Mouse (Mus musculus) forebrain, postnatal 0 days (tissue): ENCODE data around the gene Stxbp3. TPM values are rescaled to one million over a fixed set of nuclear protein-coding genes. Genes with fewer than 3 reads are reported as not detected.

Source experiments
- ATAC-seq: fragments of 200-750 bp; cut with Nextera tagmentation; 2 replicates; pipeline ENCODE4 v1.8.0; 2017; ENCODE audit warnings: mild to moderate bottlenecking, moderate library complexity
- DNase-seq: peaks from one replicate; pipeline ENCODE4 v3.0.0-alpha.2; 2015
- H3K27ac ChIP-seq: fragments of 300-500 bp; sonication (generic); 2 replicates; pipeline ENCODE4 v1.5.1; 2014; ENCODE audit warnings: low read depth, mild to moderate bottlenecking, antibody characterized with exemption, low read length, moderate library complexity, mixed read lengths
- H3K27me3 ChIP-seq: fragments of 300-500 bp; sonication (generic); 2 replicates; pipeline ENCODE4 v1.6.1; 2014; ENCODE audit warnings: mild to moderate bottlenecking, low read length, mixed read lengths; ENCODE audit not compliant: insufficient read depth
- H3K36me3 ChIP-seq: fragments of 300-500 bp; sonication (generic); 2 replicates; pipeline ENCODE4 v1.6.1; 2014; ENCODE audit warnings: mild to moderate bottlenecking, moderate library complexity; ENCODE audit not compliant: insufficient read depth
- H3K4me1 ChIP-seq: fragments of 300-500 bp; sonication (generic); 2 replicates; pipeline ENCODE4 v1.6.1; 2014; ENCODE audit warnings: antibody characterized with exemption; ENCODE audit not compliant: insufficient read depth
- H3K4me2 ChIP-seq: fragments of 300-500 bp; sonication (generic); 2 replicates; pipeline ENCODE4 v1.6.1; 2014; ENCODE audit warnings: low read depth, mild to moderate bottlenecking, moderate library complexity
- H3K4me3 ChIP-seq: fragments of 300-500 bp; sonication (generic); 2 replicates; pipeline ENCODE4 v1.5.1; 2014; ENCODE audit warnings: low read depth, low read length, mixed read lengths
- H3K9ac ChIP-seq: fragments of 300-500 bp; sonication (generic); 2 replicates; pipeline ENCODE4 v1.6.1; 2014; ENCODE audit warnings: mild to moderate bottlenecking
- H3K9me3 ChIP-seq: fragments of 300-500 bp; sonication (generic); 2 replicates; pipeline ENCODE4 v1.6.1; 2016; ENCODE audit warnings: low read length
- CTCF ChIP-seq: sonication (generic); IDR thresholded peaks from 2 replicates; pipeline ENCODE4 v1.5.1; 2016; ENCODE audit warnings: antibody characterized with exemption, control low read depth, low read depth
- WGBS: fragments of 180-500 bp; shearing (Covaris S2); extraction: QIAGEN DNeasy Blood & Tissue Kit; methylation state at CpG from one replicate; pipeline ENCODE4 v1.1.7; 2014; 5-methylcytosine and 5-hydroxymethylcytosine counted together
- polyA plus RNA-seq: library from polyadenylated mRNA; unstranded; fragments of >200 nt; fragmentation: Nextera tagmentation; extraction: Ambion mirVana; gene quantifications from 2 replicates; pipeline ENCODE4 v1.2.1, GENCODE M21; 2015
- total RNA-seq: library from RNA; depleted of rRNA; stranded (reverse); fragments of >200 nt; gene quantifications from 2 replicates; pipeline ENCODE4 v1.2.3, GENCODE M21; 2014; rRNA removed

The Stxbp3 gene
- total and polyA plus RNA-seq, 2 experiments from 2014 or later = 9.7 to 11.2 TPM

GRCm38 (mm10) chr3:108754541-108754940, 85.8 kb downstream of the Stxbp3 start:
- DNase-seq (no peak), ATAC-seq (no peak)
- no peaks in the 10 kb centered on the region for H3K27me3 ChIP-seq
- no peak overlapping the region for H3K9ac ChIP-seq
- 90% methylated on average over 1 of the region's 1 CpGs for WGBS
- H3K4me2 ChIP-seq = no peak overlapping the region
- H3K9me3 ChIP-seq = no peaks in the 10 kb centered on the region
- H3K27ac ChIP-seq = no peak overlapping the region
- no peak for TF ChIP-seq CTCF
- no peak overlapping the region for H3K4me3 ChIP-seq
- no peaks in the 10 kb centered on the region for H3K4me1 ChIP-seq
- H3K36me3 ChIP-seq = no peaks in the 10 kb centered on the region

- no peak overlapping the region for H3K9ac ChIP-seq
- H3K27ac ChIP-seq = no peak overlapping the region
- DNase-seq = no peak
- no peak overlapping the region for H3K4me2 ChIP-seq
- TF ChIP-seq CTCF = no peak
- H3K4me3 ChIP-seq = no peak overlapping the region
- no peaks in the 10 kb centered on the region for H3K36me3 ChIP-seq
- no peak for ATAC-seq
- H3K27me3 ChIP-seq = no peaks in the 10 kb centered on the region
- H3K4me1 ChIP-seq = no peaks in the 10 kb centered on the region
- 90% methylated on average over 6 of the region's 6 CpGs for WGBS
- no peaks in the 10 kb centered on the region for H3K9me3 ChIP-seq
Measured at GRCm38 (mm10) chr3:108751691-108752090, 88.6 kb downstream of the Stxbp3 start.

DNA sequence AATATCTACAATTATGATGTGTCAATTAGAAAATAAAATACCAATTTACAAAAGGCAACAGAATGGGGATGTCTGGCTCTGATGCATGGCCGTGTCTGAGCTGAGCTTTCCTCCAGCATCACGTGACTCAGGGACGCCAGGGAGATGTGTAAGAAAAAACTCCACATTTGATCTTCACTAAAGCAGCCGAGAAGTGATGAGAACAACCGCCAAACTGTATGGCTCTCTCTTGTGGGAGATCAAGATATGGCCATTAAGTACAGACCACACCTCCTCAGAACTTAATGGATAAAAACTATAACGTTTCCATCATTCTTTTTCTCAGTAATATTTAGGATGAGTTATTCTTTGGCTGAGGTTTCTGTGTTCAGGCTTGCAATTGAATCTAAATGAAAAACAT, 89.3 kb downstream of the Stxbp3 start:
- ATAC-seq (no peak), DNase-seq (no peak)
- 73% methylated on average over 6 of the region's 6 CpGs for WGBS
- no peak for TF ChIP-seq CTCF
- Histone ChIP-seq H3K9ac (no peak overlapping the region), H3K4me1 (no peaks in the 10 kb centered on the region), H3K4me3 (no peak overlapping the region), H3K27me3 (no peaks in the 10 kb centered on the region), H3K4me2 (no peak overlapping the region), H3K9me3 (no peaks in the 10 kb centered on the region), H3K36me3 (no peaks in the 10 kb centered on the region), H3K27ac (no peak overlapping the region)

DNA sequence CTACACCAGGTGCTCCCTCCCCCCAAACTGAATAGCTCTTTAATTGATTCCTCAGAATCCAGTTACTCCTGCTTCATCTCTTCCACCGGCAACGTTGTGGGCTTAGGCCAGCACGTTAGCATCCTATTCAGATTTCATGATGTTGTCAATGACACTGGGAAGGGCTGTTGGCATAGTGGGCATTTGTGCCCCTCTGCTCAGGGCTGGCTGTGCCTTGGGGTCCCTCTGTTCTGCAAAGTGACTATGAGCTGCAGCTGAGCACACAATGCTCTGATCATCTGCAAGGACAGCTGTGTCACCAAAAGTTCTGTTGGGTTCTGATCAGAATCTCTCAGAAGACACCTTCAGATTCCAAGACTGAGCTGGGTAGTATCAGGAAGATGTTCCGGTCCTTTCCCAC, 96.3 kb downstream of the Stxbp3 start:
- Histone ChIP-seq H3K27me3 (no peaks in the 10 kb centered on the region), H3K4me3 (no peak overlapping the region), H3K4me2 (no peak overlapping the region), H3K9me3 (no peaks in the 10 kb centered on the region), H3K9ac (no peak overlapping the region), H3K4me1 (no peaks in the 10 kb centered on the region), H3K27ac (no peak overlapping the region), H3K36me3 (no peaks in the 10 kb centered on the region)
- DNase-seq = no peak
- 82% methylated on average over 4 of the region's 4 CpGs for WGBS
- no peak for TF ChIP-seq CTCF
- no peak for ATAC-seq

Other genes with a start within 250 kb of the Stxbp3 start
- gene Wdr47, start 249.2 kb downstream of the Stxbp3 start, total RNA-seq = 107 and 110 TPM in 2 replicates
- gene Wdr47, start 249.2 kb downstream of the Stxbp3 start, polyA plus RNA-seq = 72.4 and 90.1 TPM in 2 replicates
- gene Clcc1, start 186.6 kb downstream of the Stxbp3 start, total RNA-seq = 43.9 and 84.0 TPM in 2 replicates
- gene Clcc1, start 186.6 kb downstream of the Stxbp3 start, polyA plus RNA-seq = 47.5 and 48.8 TPM in 2 replicates
- 12.6 and 16.6 TPM in 2 replicates for gene Gpsm2, start 118.2 kb downstream of the Stxbp3 start, total RNA-seq
- gene Gpsm2, start 118.2 kb downstream of the Stxbp3 start, polyA plus RNA-seq = 11.3 and 14.2 TPM in 2 replicates
- under 0.01 TPM in 1 of 2 replicates, not detected in the other for gene Aknad1, start 100.9 kb downstream of the Stxbp3 start, total RNA-seq
- not detected in 2 replicates for gene Aknad1, start 100.9 kb downstream of the Stxbp3 start, polyA plus RNA-seq
- 0.24 TPM in 1 of 2 replicates, not detected in the other for gene Fndc7, start 49.5 kb upstream of the Stxbp3 start, total RNA-seq
- not detected in 2 replicates for gene Fndc7, start 49.5 kb upstream of the Stxbp3 start, polyA plus RNA-seq
- 24.9 and 33.4 TPM in 2 replicates for gene Prpf38b, start 71.2 kb upstream of the Stxbp3 start, total RNA-seq
- 17.5 and 34.3 TPM in 2 replicates for gene Prpf38b, start 71.2 kb upstream of the Stxbp3 start, polyA plus RNA-seq
- 0.24 and 9.9 TPM in 2 replicates for gene Henmt1, start 99.3 kb upstream of the Stxbp3 start, total RNA-seq
- 2.2 and 2.4 TPM in 2 replicates for gene Henmt1, start 99.3 kb upstream of the Stxbp3 start, polyA plus RNA-seq
- gene Gm9857, start 99.9 kb upstream of the Stxbp3 start, total RNA-seq = not detected in 2 replicates
- gene Gm9857, start 99.9 kb upstream of the Stxbp3 start, polyA plus RNA-seq = 0.52 TPM in 1 of 2 replicates, not detected in the other
- 99.9 and 101 TPM in 2 replicates for gene Fam102b, start 187.1 kb upstream of the Stxbp3 start, total RNA-seq
- gene Fam102b, start 187.1 kb upstream of the Stxbp3 start, polyA plus RNA-seq = 19.8 and 26.8 TPM in 2 replicates
- gene Slc25a54, start 239.9 kb upstream of the Stxbp3 start, total RNA-seq = not detected in 2 replicates
- gene Slc25a54, start 239.9 kb upstream of the Stxbp3 start, polyA plus RNA-seq = not detected in 2 replicates